Mouse (Mus musculus) hindlimb bud, embryonic 11.5 days (tissue): ENCODE results near the gene Mycs.

Experiments
- DNase-seq: peaks from one replicate; pipeline ENCODE4 v3.0.0-alpha.2; 2012; ENCODE audit warnings: low read depth, low spot score; ENCODE audit errors: extremely low spot score

The Mycs gene

DNA sequence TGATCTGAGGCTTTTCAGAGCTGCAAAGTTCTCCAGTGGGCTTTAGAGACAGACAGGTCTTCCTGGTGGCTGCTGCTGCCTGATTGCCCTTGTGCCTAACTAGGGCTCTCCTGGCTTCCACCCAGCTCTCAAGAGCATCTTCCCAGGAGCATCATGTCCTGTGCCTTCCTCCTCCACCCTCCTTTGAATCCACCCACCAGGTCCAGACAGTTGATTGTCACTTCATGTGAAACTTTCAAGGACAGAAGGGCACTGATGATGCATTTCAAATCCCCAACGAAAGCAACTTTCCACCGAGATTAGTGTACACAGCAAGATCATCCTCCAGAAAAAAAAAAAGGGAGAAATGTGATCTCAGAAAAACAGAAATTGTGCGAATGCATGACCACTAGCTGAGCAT lies at the start of gene Mycs:
Gene Mycs (minus strand): TSS at position 101 of the 400 bp plus-strand sequence.
- no peak for DNase-seq

DNA sequence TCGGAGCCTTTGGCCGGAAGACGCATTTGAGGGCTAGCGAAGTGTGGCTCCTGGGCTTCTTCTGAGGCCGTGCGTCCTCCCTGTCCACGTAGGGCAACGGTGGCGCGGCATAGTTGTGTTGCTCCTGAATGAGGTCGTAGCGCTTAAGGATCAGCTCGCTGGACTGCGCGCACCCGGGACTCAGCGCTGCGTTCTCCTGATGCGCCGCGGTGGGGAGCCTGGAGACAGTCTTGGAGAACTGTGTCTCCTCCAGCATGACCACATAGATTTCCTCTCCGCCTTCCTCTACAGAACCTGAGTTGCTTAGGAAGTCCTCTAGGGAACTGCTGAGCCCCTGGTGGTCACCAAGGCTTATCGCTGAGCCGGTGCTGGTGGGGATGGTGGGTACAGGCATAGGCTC lies 1.0 kb downstream of the Mycs start:
- DNase-seq, result no peak
